Mouse (Mus musculus): ENCODE data around the gene Ghr.
A peak's percentile ranks its signal among the peaks of the same experiment; 100 is the strongest.

Ghr gene

DNA sequence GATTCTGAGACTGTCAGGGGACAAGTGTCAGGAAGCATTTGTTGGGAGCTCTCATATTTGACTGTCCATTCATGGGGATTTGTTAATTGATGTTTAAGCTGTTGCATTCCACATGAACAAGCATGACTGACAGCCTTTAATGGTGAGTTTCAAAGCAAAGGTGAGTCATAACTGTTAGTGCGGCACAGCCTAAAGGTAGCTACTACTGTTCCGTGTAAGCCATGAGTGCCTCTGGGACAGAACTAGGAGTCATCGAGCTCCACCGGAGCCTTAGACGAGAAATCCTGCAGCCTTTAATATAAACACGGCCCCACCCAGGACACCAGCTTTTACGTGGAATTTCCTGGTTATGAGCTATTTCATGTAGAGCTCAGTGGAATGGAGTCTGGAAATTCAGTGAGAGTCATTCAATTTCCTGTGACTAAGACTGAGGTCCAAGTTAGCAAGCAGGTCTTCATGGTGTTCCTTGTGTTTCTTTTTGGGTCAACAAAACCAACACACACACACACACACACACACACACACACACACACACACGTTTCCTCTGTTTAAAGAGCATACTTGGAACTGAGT lies 138.8 kb downstream of the Ghr start:
- DNase-seq = no peak

DNA sequence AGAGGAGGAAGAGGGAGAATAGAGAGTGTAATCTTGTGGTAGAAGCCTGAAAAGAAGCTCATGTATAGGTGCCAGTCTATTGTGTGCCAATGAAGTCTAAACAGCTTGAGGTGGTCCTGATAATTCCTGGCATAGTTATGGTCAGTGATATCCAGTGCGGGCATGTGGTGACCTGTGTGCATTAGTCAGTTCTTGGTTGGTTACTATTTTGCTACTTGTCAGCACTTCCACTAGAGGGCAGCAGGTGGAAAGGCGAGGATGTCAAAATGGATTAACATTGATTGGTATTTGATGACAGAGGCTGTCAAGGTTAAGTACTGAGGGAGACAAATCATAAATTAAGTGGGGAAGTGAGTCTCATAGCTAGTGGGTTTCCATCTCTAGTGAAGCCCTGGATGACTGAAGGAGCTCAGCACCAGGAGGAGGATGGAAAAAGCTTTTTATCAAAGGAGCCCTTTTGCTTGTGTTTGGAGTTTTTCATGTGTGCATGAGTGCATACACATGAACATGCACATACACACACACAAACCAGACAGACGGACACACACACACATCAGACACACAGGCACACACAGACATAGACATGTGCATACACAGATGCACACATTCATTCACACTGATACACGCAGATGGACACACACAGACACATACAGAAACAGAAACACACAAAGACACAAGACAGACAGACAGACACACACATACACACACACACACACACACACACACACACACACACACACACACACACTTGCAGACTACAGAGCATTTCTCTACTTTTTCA lies 141.6 kb downstream of the Ghr start:
- peak; percentile 15 to 20 for DNase-seq

DNA sequence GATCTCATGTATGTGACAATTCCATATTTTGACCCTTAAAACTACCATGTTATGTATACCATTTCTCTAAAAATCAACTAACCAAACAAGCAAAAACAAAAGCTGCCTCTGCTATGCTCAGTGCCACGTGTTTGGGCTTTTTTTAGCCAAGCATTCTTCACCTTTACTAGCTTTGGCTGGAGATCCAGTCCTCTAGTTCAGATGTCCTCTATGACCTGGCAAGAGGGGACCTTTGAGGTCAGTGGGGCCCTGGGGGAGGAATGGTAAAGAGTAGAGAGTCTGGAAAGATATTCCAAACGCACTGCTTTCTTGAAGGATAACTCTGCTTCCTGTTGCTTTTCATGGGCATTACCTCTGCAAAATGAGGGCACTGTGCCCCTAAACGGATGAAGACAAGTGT lies 145.9 kb downstream of the Ghr start:
- DNase-seq = no peak

DNA sequence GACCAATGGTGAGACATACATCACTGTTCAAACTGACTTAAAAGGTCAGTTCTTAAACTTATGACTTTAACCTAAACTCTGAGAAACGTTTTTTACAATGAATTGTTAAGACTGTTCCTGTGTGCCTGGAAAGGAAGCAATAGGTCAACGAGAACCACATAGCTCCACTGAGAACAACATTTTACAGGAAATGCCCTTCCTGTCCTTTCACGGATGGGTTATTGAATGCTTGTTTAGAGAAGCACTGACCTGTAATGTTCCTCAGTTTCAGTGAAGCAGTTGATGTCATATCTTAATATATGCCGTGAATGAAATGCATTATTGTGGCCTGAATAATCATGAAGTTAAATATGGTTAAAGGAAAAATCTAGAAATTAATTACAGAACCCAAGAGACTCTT lies 147.7 kb downstream of the Ghr start:
- DNase-seq = no peak

DNA sequence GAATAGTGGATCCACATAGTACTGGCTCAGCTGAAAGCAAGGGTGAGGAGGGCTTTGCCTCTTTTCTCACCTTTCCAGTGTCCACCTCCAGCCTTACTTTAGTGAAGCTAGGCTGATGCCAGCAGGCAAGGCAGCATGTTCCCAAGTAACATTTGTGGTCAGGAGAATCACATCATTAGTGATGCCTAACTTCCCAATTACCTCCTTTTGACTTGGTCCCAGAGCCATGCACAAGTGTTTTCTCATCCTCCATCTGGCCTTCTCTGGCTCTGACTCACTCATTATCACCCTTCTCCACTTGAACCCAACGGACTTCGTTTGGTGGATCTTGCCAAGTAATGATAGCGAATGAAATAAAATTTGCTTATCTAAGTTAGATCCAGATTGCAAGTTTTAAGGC lies 148.8 kb downstream of the Ghr start:
- no peak for DNase-seq

DNA sequence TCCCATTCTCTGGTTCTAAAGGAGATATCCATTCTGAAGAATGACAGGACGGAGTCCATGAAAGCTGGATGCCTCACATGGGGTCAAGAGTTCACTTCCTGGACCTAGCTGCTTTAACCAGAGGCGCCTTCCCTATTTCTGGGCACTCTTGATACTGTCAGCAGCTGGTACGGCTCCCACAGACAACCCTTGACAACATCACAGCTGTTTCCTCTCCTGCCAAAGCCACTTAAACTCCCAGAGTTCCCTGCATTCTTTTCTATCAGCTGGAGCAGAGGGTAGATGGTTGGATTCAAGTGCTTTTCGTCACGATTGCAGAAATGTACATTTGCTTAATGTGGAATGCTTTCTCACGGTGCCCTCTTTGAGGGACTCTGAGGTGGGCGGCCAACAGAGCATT lies 150.0 kb downstream of the Ghr start:
- DNase-seq = no peak

DNA sequence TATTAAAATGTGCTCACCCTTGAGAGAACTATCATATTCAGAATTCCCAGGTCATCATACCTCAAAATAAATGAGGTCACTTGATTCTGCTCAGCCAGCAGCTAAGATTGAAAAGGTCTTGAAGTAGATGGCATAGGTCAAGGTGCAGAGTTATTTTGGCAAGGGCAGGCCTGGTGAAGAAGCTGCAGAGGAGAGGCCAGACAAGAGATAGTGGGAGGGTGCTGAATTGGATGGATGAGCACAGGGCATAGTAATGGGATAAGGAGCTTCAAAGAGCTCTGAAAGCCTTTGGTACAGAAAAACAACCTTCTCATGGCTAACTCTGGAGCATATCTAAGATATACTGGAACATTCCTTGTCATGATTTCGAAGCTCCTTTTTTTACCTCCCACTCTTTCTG lies 150.5 kb downstream of the Ghr start:
- no peak for DNase-seq

DNA sequence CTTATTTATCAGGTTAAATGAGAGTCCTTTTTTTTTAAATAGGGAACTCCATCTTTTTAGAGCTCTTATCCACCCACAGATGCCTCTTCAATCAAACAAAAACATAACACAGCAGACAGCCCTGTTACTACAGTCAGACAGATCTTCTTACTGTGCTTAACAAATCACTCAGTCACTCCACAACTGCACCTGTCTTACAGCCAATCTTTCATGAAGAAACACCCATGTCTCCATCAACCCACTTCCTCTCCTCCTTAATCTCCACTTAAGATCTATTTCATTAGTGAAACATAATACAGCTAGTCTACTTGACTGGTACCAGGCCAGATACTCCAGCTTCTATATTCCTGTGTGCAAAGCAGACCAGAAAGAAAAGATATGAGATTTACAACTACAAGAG lies 153.9 kb downstream of the Ghr start:
- no peak for DNase-seq

DNA sequence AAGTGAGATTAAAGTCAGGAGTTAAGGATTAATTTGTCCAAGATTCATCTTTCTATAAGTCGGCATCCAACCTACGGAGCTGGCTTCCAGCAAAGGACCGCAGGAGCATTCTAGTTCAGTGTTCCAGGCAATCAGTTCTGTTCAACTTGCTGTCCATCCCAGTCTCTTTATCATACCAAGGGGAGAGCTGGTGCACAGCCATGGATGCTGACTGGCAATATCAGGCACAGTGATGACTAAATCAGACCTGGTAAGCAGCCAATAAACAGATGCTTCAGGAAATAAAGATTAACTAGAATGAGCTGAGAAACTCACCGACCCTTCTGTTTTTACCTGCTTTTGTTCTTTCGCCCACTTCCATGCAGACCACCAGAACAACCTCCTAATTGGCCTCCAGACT lies 154.3 kb downstream of the Ghr start:
- no peak for DNase-seq

DNA sequence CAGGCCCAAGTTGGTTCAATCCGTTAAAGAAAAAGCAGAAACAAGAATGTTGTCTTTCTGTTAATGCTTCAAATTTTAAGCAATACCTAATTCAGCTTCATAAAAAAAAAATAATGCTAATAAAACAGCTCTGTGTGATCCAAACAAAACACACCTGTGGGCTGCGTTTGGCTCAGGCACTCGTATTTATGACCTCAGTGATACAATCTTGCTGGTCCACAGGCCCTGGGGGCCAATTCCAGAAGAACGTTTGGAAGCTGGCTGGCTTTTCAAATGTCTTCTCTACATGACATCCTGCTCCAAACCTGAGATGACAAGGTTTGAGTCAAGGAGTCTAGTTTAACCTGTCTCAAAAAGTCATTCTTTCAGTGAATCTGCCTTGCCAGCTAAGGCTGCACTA lies 156.9 kb downstream of the Ghr start:
- no peak for DNase-seq

DNA sequence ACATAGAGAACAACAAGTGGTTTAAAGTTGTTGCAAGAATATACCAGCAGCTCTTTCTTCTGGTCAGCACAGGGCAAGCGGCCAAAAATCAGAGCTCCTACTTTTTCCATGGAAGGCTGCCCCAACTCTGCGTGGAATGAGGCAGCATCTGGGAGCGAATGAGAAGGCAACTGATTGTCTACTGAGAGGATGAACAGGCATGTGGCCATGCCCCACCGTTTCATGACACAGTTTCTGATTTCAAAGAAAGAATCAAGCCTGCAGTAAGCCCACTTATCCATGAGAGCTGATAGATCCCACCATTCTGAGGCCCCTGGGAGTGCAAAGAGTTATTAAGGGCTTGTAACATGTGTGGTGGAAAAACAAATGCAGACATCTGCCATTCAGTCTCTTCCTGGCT lies 160.1 kb downstream of the Ghr start:
- no peak for DNase-seq

DNA sequence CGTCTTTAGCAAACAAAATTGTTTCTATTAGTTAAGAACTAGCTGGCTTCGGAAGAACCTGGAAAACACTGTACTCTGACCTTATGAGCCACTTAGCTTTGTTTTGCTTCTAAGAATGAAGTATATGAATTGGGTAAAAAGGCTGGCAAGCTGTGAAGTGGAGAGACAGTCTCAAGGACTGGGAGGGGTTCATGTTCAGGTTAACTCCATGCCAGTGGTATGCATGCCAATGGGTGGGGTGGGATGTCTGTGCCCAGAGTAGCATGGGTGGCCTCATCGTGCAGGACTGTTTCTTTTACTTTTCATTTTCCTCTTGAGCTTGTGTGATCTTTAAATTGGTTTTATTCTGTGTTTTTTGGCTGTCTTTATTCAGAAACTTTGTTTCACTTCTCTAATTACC lies 165.6 kb downstream of the Ghr start:
- no peak for DNase-seq

DNA sequence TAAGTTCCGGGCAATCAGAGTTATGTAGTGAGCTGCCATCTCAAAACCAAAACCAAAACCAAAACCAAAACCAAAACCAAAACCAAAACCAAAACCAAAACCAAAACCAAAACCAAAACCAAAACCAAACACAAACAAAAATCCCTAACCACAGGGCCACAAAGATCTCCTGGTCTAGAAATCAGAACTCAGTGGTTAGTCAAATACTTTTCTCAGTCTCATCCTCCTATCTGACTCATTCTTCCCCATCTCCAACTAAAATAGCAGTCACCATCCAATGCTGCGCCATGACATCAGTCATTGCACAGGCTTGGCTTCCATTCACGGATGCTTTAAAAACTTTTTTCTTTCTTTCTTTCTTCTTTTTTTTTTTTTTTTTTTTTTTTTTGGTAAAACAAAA lies 170.2 kb downstream of the Ghr start:
- no peak for DNase-seq

DNA sequence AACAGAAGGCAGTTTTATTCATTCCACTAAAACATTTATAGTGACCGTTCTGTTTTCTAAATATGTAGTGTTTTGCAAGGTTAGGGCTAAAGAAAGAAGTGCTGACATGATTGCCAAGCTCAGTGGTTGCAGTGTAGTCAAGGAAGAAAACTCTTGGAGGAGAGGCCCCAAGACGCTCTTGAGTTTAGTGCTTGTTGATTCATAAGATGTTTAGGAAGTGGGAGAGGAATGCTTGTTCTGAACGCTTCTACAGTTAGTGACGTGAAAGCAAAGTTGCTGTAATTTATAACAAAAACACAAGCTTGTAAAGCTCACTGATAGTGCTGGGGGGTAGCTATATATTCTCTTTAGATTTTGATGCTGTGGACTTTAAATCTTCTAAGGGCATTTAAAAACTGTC lies 174.8 kb downstream of the Ghr start:
- no peak for DNase-seq

DNA sequence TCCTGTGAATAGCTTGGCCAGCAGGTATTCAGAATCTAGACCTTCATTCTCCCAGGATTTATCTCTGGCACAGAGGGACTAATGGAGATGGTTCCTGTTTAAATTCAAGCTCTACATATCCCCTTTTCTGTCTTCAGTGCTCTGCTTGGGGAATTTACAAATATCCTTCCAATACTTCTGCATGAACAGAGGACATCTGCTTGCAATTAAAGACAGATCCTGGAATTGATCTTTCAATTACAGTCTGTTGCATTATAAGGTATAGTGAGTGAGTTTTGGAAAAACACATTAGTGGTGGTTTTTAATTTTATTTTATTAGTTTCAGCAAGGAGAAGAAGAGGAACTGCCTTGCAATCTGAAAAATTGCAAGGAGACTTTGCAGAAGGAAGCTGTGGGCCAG lies 184.1 kb downstream of the Ghr start:
- no peak for DNase-seq

DNA sequence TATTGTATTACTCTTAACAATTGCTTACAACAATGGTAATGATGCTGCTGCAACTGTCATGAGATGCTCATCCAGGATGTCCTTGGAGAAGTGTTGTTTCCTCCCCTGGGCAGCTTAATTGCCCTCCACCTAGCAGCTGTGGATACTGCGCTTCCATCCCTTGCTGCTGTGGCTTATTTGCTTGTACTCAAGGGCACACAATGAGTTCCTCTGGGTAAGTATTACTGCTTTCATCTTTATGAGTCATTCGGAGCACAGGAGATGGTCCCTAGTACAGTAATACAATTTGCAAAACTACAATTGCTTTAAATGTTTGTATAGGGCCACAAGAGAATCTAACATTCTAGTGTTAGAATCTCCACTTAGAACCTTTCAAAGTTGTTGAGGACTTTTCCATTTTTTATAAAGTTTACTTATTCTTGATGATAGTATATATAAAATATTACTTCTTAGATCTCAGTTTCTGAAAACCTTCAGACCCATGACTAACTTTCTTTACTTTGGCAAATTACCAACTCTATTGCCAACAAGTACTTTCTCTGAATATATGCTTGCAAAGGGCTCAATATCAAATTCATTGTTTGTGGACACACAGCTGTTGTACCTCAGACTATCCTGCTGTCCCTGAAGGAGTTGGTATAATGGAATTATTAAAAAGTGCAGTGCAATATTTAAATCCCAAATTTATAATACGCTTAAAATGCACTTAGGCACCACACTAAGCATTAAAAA lies 185.8 kb downstream of the Ghr start:
- DNase-seq = no peak

DNA sequence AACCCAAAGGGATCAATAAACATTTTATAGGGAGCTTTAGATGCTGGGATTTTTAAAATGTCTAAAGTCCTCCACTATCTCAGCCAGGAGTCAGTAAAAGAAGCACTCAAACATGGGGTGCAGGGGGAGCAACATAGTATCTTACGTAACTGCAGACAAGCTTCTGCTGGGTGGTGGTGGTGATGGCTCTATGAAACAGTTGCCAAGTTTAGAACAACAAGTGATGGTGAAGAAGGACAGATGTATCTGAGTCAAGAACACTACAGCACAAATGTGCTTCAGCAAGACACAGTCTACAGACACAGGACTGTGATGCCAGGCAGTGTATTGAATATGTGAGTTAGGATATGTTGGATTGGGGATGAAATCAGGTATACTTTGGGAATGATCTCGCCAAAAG lies 187.1 kb downstream of the Ghr start:
- DNase-seq = no peak

DNA sequence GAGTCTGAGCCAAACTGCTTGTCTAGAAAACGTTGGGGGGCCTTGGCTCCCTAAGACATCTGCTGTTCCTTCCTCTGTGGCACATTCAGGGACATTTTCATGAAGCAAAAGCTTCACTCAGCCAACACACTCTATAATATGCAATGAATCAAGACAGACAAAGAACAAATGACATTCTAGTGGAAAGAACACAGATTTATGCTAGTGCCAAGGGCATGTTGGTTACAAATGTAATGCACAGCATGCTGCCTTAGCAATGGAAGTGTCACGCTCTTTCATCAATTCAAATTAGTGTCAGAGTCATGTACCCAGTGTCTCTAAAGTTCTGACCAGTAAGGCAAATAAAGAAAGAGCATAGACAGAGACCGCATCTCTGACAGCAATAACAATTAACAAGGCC lies 187.6 kb downstream of the Ghr start:
- DNase-seq = no peak

DNA sequence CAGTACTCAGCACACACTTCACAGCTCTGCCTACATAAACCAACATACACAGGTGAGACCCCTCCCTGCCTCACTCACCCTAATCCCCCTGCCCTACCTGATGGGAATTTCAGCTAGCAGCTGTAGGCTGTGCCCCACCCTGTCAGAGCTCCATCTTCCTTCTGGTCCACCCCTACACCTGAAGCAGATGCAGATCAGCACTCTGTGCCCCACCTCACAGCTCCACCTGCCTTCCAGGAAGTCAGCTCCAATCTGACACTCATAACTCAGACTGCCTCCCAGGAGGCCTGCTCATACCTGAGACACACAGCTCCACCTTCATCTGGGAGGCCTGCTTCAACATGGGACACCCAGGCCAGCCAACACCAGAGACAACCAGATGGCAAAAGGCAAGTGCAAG lies 192.6 kb downstream of the Ghr start:
- DNase-seq = no peak

DNA sequence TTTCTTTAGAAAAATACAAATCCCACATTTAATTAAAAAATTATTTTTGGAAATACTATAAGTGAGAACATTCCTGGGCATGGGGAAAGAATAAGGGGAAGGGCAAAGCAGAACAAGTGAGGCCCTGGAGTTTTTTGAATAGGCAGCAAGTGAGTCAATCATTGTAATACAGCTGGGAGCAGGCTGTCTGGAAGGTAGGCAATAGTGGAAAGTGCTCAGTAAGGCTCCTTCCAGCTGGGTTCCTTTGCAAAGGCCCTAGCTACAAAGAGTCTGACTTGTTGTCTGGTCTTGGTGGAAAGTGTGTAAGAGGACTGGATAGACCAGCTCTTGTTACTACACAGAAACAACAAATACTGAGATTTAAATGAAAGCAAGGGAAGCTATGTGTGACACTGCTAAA lies 194.3 kb downstream of the Ghr start:
- DNase-seq = no peak

DNA sequence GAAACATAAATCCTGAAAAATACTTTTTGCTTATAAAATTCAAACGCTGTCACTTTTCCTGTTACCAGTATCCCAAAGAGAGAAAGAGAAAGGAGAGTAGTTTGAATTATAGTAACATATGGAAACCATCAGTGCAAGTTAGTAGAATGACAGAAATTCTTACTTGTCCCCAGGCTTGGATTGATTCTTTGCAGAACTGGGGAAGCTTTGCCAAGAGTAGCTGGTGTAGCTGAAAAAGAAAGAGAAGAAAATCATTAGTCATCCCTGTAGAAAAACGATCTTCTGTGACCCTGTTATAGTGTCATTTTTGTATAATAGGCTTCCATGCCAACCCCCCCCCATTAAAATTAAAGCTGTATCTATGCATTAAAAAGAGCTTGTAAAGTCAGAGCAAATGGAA lies 194.8 kb downstream of the Ghr start:
- no peak for DNase-seq

DNA sequence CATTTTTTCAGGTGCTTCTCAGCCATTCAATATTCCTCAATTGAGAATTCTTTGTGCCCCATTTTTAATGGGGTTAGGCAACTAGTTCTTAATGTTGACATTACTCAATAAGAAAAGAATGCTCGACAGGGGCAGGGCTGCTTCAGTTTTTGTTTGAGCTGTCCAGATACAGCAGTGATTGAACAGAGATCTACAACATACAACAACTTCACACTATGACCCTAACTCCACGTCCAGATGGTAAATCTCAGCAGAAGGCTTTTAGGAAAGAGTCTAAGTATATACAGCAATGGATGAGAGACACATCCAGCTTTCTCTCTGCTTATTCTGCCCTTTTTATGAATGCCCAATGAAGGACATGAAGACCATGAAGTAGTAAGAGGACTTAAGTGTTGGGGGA lies 199.5 kb downstream of the Ghr start:
- no peak for DNase-seq

DNA sequence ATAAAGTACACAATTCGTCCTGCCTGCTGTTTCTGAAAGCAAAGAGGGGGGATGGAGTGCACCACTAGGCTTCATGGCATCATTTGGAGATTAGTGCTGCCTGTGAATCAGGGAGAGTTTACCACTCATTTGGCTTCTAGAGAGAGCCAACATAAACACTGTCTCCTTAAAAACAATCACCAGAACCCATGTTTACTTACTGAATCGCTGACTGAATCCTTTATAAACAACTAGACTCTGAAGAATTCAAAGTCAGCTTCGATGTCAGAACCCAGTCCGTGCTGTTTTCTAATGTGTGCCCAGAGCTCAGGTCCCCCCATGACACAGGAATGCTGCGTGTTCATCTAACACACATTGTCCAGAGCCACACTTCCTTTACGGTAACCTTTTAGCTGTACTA lies 201.9 kb downstream of the Ghr start:
- no peak for DNase-seq

DNA sequence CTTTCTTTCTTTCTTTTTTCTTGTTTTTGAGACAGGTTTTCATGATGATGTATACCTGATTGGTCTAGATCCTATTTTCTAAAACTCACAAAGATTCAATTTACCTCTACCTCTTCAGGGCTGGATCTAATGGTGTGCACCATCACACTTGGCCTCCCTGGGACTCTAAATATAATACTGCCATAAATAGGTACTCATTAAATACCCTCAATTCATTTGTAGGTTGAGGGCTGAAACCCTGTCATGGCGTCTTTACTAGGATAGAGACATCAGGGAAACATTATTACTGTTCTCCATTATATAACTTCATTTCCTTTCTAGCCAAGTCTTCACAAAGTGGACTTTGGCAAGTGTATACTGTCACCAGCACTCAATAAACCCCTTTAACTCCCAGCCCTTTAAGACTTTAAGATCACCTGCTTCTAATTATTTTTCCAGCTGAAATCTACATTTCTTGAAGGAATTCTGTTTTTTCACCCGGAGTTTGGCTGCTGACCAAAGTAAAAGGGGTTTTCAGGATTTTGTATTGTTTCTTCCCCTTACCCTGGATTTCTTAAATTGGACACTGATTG lies 214.9 kb downstream of the Ghr start:
- DNase-seq = no peak
